Mouse (Mus musculus) myocyte (in vitro differentiated cells): ENCODE measurements at regions not wholly inside any gene's neighbourhood (a gene's known extent, or its start where the extent isn't known, plus 50 kb on each side); places are given as distances from the start of the nearest gene placed in this dataset.

ENCODE experiments used
- E2F4 ChIP-seq: IDR thresholded peaks from one replicate; pipeline ENCODE4 v1.6.1; 2011; ENCODE audit warnings: mild to moderate bottlenecking, control low read depth, moderate library complexity; ENCODE audit not compliant: insufficient read depth
- MAX ChIP-seq: IDR thresholded peaks from one replicate; pipeline ENCODE4 v1.6.1; 2011; ENCODE audit warnings: low read depth, mild to moderate bottlenecking, control low read depth
- MYOG ChIP-seq, 3 experiments: IDR thresholded peaks; one replicate each; pipeline ENCODE4 v1.6.1; 2011; ENCODE audit warnings: control low read depth in 2 of 3, low read depth in 2 of 3, mild to moderate bottlenecking in 2 of 3; ENCODE audit not compliant: insufficient read length in 2 of 3, control insufficient read depth in 1 of 3, insufficient read depth in 1 of 3
- POLR2A ChIP-seq: IDR thresholded peaks from one replicate; pipeline ENCODE4 v1.6.1; 2011; ENCODE audit warnings: low read depth, mild to moderate bottlenecking, control low read depth, moderate library complexity; ENCODE audit not compliant: insufficient read length
- POLR2AphosphoS2 ChIP-seq: IDR thresholded peaks from one replicate; pipeline ENCODE4 v1.6.1; 2011; ENCODE audit warnings: low read depth, control low read depth; ENCODE audit not compliant: insufficient read length
- USF1 ChIP-seq: IDR thresholded peaks from one replicate; pipeline ENCODE4 v1.6.1; 2011; ENCODE audit warnings: low read depth, mild to moderate bottlenecking, control low read depth, moderate library complexity

DNA sequence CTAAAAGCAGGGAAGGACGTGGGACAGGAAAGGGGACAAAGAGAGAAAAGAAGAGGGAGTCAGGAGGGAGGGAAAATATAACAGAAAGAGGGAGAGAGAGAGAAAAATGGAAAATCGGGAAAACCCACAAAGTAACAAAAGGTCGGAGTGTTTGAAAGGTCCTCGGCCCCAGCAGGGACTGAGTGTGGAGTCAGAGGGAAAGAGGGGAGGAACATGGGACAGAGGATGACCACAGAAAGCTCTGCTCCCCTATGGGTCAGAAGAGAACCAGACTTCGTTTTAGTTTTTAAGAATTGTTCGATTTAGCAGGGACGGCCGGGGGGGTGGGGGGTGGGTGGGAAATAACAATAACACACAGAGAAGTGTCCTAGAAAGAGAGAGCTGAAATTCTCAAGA, 283.7 kb downstream of the Ndfip2 start:
- TF ChIP-seq MAX (no peak), E2F4 (no peak), POLR2A (no peak), USF1 (no peak), POLR2AphosphoS2 (no peak), MYOG (IDR thresholded peaks at IDR 0.05; ENCODE audit: control insufficient read depth in 1 of 3, insufficient read depth in 1 of 3, insufficient read length in 2 of 3, low read depth in 2 of 3) (no peak)
